Mouse (Mus musculus): ENCODE measurements around the gene Stx18. TPM values are rescaled to one million over a fixed set of nuclear protein-coding genes. Genes with fewer than 3 reads are reported as not detected.

The Stx18 gene
- polyA plus RNA-seq, 1 experiment from 2014 or later = 59.6 TPM

GRCm38 (mm10) chr5:38153636-38154035 lies 115.1 kb downstream of the Stx18 start:
- Histone ChIP-seq H3K9ac (ENCODE audit: low read length) (no peak overlapping the region), H3K4me2 (ENCODE audit: low read depth, severe bottlenecking) (no peak overlapping the region), H3K4me3 (ENCODE audit: low read depth, low read length) (no peak overlapping the region), H3K27me3 (ENCODE audit: control insufficient read depth, insufficient read depth, low read length) (no peaks in the 10 kb centered on the region), H3K4me1 (ENCODE audit: control insufficient read depth, insufficient read depth, low read length) (peaks cover 10% of the 10 kb centered on the region; the same call in 1 of the 2 replicates), H3K9me3 (ENCODE audit: control insufficient read depth, low read length) (peaks cover 4% of the 10 kb centered on the region; the same call in 1 of the 2 replicates), H3K27ac (replicated peaks; ENCODE audit: low read depth, low read length) (no peak overlapping the region), H3K36me3 (ENCODE audit: control insufficient read depth, insufficient read depth, low read length) (peaks cover 38% of the 10 kb centered on the region)
- WGBS = 83% methylated on average over 5 of the region's 5 CpGs
- no peak for DNase-seq (ENCODE audit: low spot score)
- no peak for ATAC-seq (ENCODE audit: insufficient number of reproducible peaks, low FRiP score, low TSS enrichment, low read depth)

- peaks cover 4% of the 10 kb centered on the region; the same call in 1 of the 2 replicates for H3K9me3 ChIP-seq (ENCODE audit: control insufficient read depth, low read length)
- peak overlapping the region; percentile 92 for H3K4me3 ChIP-seq (ENCODE audit: low read depth, low read length)
- no peak overlapping the region for H3K27ac ChIP-seq (replicated peaks; ENCODE audit: low read depth, low read length)
- H3K36me3 ChIP-seq (ENCODE audit: control insufficient read depth, insufficient read depth, low read length) = peaks cover 24% of the 10 kb centered on the region
- DNase-seq (ENCODE audit: low spot score) (no peak), ATAC-seq (ENCODE audit: insufficient number of reproducible peaks, low FRiP score, low TSS enrichment, low read depth) (no peak)
- peak overlapping the region; percentile 95 for H3K9ac ChIP-seq (ENCODE audit: low read length)
- WGBS = 68% methylated on average over 9 of the region's 9 CpGs
- H3K4me2 ChIP-seq (ENCODE audit: low read depth, severe bottlenecking) = peak overlapping the region; percentile 84
- H3K4me1 ChIP-seq (ENCODE audit: control insufficient read depth, insufficient read depth, low read length) = peaks cover 13% of the 10 kb centered on the region; the same call in 1 of the 2 replicates
- H3K27me3 ChIP-seq (ENCODE audit: control insufficient read depth, insufficient read depth, low read length) = peaks cover 13% of the 10 kb centered on the region
These were observed 119.0 kb downstream of the Stx18 start for GRCm38 (mm10) chr5:38157481-38158020.

- DNase-seq (ENCODE audit: low spot score) = peak; percentile 61
- peaks cover 13% of the 10 kb centered on the region for H3K27me3 ChIP-seq (ENCODE audit: control insufficient read depth, insufficient read depth, low read length)
- H3K27ac ChIP-seq (replicated peaks; ENCODE audit: low read depth, low read length) = no peak overlapping the region
- H3K9me3 ChIP-seq (ENCODE audit: control insufficient read depth, low read length) = peaks cover 4% of the 10 kb centered on the region; the same call in 1 of the 2 replicates
- H3K4me3 ChIP-seq (ENCODE audit: low read depth, low read length) = peak overlapping the region; percentile 92
- 4% methylated on average over 17 of the region's 17 CpGs for WGBS
- peak overlapping the region; percentile 95 for H3K9ac ChIP-seq (ENCODE audit: low read length)
- ATAC-seq (ENCODE audit: insufficient number of reproducible peaks, low FRiP score, low TSS enrichment, low read depth) = peak; percentile 35; the same call in 1 of the 2 replicates
- H3K36me3 ChIP-seq (ENCODE audit: control insufficient read depth, insufficient read depth, low read length) = peaks cover 21% of the 10 kb centered on the region
- peaks cover 13% of the 10 kb centered on the region; the same call in 1 of the 2 replicates for H3K4me1 ChIP-seq (ENCODE audit: control insufficient read depth, insufficient read depth, low read length)
- H3K4me2 ChIP-seq (ENCODE audit: low read depth, severe bottlenecking) = peak overlapping the region; percentile 84
These were observed 120.0 kb downstream of the Stx18 start for GRCm38 (mm10) chr5:38158501-38158946.

- DNase-seq (ENCODE audit: low spot score) (peak; percentile 80), ATAC-seq (ENCODE audit: insufficient number of reproducible peaks, low FRiP score, low TSS enrichment, low read depth) (peak; percentile 60; the same call in 1 of the 2 replicates)
- Histone ChIP-seq H3K9me3 (ENCODE audit: control insufficient read depth, low read length) (peaks cover 4% of the 10 kb centered on the region; the same call in 1 of the 2 replicates), H3K36me3 (ENCODE audit: control insufficient read depth, insufficient read depth, low read length) (peaks cover 21% of the 10 kb centered on the region), H3K27me3 (ENCODE audit: control insufficient read depth, insufficient read depth, low read length) (peaks cover 13% of the 10 kb centered on the region), H3K9ac (ENCODE audit: low read length) (peak overlapping the region; percentile 95), H3K27ac (replicated peaks; ENCODE audit: low read depth, low read length) (no peak overlapping the region), H3K4me1 (ENCODE audit: control insufficient read depth, insufficient read depth, low read length) (peaks cover 13% of the 10 kb centered on the region; the same call in 1 of the 2 replicates), H3K4me3 (ENCODE audit: low read depth, low read length) (peak overlapping the region; percentile 92), H3K4me2 (ENCODE audit: low read depth, severe bottlenecking) (peak overlapping the region; percentile 84)
- under 1% methylated on average over 79 of the region's 79 CpGs for WGBS
These were observed 120.5 kb downstream of the Stx18 start for GRCm38 (mm10) chr5:38158947-38159633.

GRCm38 (mm10) chr5:38159634-38160413 lies 121.3 kb downstream of the Stx18 start, which contains the start of gene Nsg1:
Nsg1 (minus strand) TSS chr5:38159907.
- Histone ChIP-seq H3K27me3 (ENCODE audit: control insufficient read depth, insufficient read depth, low read length) (peaks cover 13% of the 10 kb centered on the region), H3K4me2 (ENCODE audit: low read depth, severe bottlenecking) (peak within 1 kb of the TSS; percentile 84), H3K27ac (replicated peaks; ENCODE audit: low read depth, low read length) (no peak within 1 kb of the TSS), H3K4me1 (ENCODE audit: control insufficient read depth, insufficient read depth, low read length) (peaks cover 13% of the 10 kb centered on the region; the same call in 1 of the 2 replicates), H3K9ac (ENCODE audit: low read length) (peak within 1 kb of the TSS; percentile 95), H3K4me3 (ENCODE audit: low read depth, low read length) (peak within 1 kb of the TSS; percentile 92), H3K36me3 (ENCODE audit: control insufficient read depth, insufficient read depth, low read length) (peaks cover 13% of the 10 kb centered on the region), H3K9me3 (ENCODE audit: control insufficient read depth, low read length) (peaks cover 2% of the 10 kb centered on the region; the same call in 1 of the 2 replicates)
- WGBS = 8% methylated on average over 35 of the region's 35 CpGs
- no peak for DNase-seq (ENCODE audit: low spot score)
- peak; percentile 48; the same call in 1 of the 2 replicates for ATAC-seq (ENCODE audit: insufficient number of reproducible peaks, low FRiP score, low TSS enrichment, low read depth)

GRCm38 (mm10) chr5:38168497-38168896 lies 130.0 kb downstream of the Stx18 start:
- ATAC-seq (ENCODE audit: insufficient number of reproducible peaks, low FRiP score, low TSS enrichment, low read depth) = no peak
- no peak for DNase-seq (ENCODE audit: low spot score)
- no peaks in the 10 kb centered on the region for H3K4me1 ChIP-seq (ENCODE audit: control insufficient read depth, insufficient read depth, low read length)
- no peak overlapping the region for H3K4me3 ChIP-seq (ENCODE audit: low read depth, low read length)
- no peaks in the 10 kb centered on the region for H3K27me3 ChIP-seq (ENCODE audit: control insufficient read depth, insufficient read depth, low read length)
- H3K27ac ChIP-seq (replicated peaks; ENCODE audit: low read depth, low read length) = no peak overlapping the region
- 79% methylated on average over 11 of the region's 11 CpGs for WGBS
- no peak overlapping the region for H3K4me2 ChIP-seq (ENCODE audit: low read depth, severe bottlenecking)
- no peaks in the 10 kb centered on the region for H3K36me3 ChIP-seq (ENCODE audit: control insufficient read depth, insufficient read depth, low read length)
- peaks cover 3% of the 10 kb centered on the region; the same call in 1 of the 2 replicates for H3K9me3 ChIP-seq (ENCODE audit: control insufficient read depth, low read length)
- H3K9ac ChIP-seq (ENCODE audit: low read length) = no peak overlapping the region

GRCm38 (mm10) chr5:38173766-38174165 lies 135.2 kb downstream of the Stx18 start:
- no peak overlapping the region for H3K4me2 ChIP-seq (ENCODE audit: low read depth, severe bottlenecking)
- ATAC-seq (ENCODE audit: insufficient number of reproducible peaks, low FRiP score, low TSS enrichment, low read depth) (no peak), DNase-seq (ENCODE audit: low spot score) (peak; percentile 42)
- no peak overlapping the region for H3K4me3 ChIP-seq (ENCODE audit: low read depth, low read length)
- no peaks in the 10 kb centered on the region for H3K36me3 ChIP-seq (ENCODE audit: control insufficient read depth, insufficient read depth, low read length)
- H3K27me3 ChIP-seq (ENCODE audit: control insufficient read depth, insufficient read depth, low read length) = no peaks in the 10 kb centered on the region
- no peak overlapping the region for H3K27ac ChIP-seq (replicated peaks; ENCODE audit: low read depth, low read length)
- no peaks in the 10 kb centered on the region for H3K4me1 ChIP-seq (ENCODE audit: control insufficient read depth, insufficient read depth, low read length)
- 42% methylated on average over 5 of the region's 5 CpGs for WGBS
- H3K9me3 ChIP-seq (ENCODE audit: control insufficient read depth, low read length) = peaks cover 3% of the 10 kb centered on the region; the same call in 1 of the 2 replicates
- no peak overlapping the region for H3K9ac ChIP-seq (ENCODE audit: low read length)
